Mouse (Mus musculus) cerebellum, adult 2 months (tissue): ENCODE results near the gene Spata32. TPM values are rescaled to one million over a fixed set of nuclear protein-coding genes. Genes with fewer than 3 reads are reported as not detected.
A peak's percentile ranks its signal among the peaks of the same experiment; 100 is the strongest.

Experiments
- DNase-seq, 2 experiments: peaks; one replicate each; pipeline ENCODE4 v3.0.0; 2021
- H3K27ac ChIP-seq: fragments of 200-500 bp; 2 replicates; pipeline ENCODE4 v1.5.1; 2012; ENCODE audit warnings: low read length, control low read depth, inconsistent platforms; ENCODE audit not compliant: insufficient read depth
- H3K27me3 ChIP-seq: fragments of 200-500 bp; 2 replicates; pipeline ENCODE4 v1.6.1; 2012; ENCODE audit warnings: inconsistent platforms, mild to moderate bottlenecking, low read length, moderate library complexity; ENCODE audit not compliant: control insufficient read depth, insufficient read depth
- H3K4me1 ChIP-seq: fragments of 200-500 bp; 2 replicates; pipeline ENCODE4 v1.6.1; 2011; ENCODE audit warnings: low read length; ENCODE audit not compliant: control insufficient read depth, insufficient read depth
- H3K4me3 ChIP-seq: fragments of 200-500 bp; replicated peaks from 2 replicates; pipeline ENCODE3; 2011; ENCODE audit warnings: mild to moderate bottlenecking, low read depth, low read length, control low read depth; ENCODE audit not compliant: insufficient read depth
- CTCF ChIP-seq: fragments of 200-500 bp; IDR thresholded peaks from 2 replicates; pipeline ENCODE4 v1.5.1; 2011; ENCODE audit warnings: low read depth, mild to moderate bottlenecking, control low read depth, low read length, moderate library complexity, borderline replicate concordance; ENCODE audit not compliant: insufficient read depth
- POLR2A ChIP-seq: fragments of 200-500 bp; IDR thresholded peaks from 2 replicates; pipeline ENCODE4 v1.6.1; 2011; ENCODE audit warnings: low read length, control low read depth, borderline replicate concordance; ENCODE audit not compliant: insufficient read depth
- WGBS: fragments of 180-500 bp; shearing (Covaris S2); methylation state at CpG from one replicate; pipeline ENCODE4 v1.1.7; 2018; 5-methylcytosine and 5-hydroxymethylcytosine counted together
- polyA plus RNA-seq: library from polyadenylated mRNA; depleted of rRNA; stranded (reverse); fragments of >200 nt; gene quantifications from 2 replicates; pipeline ENCODE4 v1.2.3, GENCODE M21; 2012

The Spata32 gene
- polyA plus RNA-seq, 1 experiment: 2.7 TPM

- Histone ChIP-seq H3K4me3 (no peak overlapping the region), H3K4me1 (peaks cover 25% of the 10 kb centered on the region), H3K27ac (no peak overlapping the region), H3K27me3 (no peaks in the 10 kb centered on the region)
- TF ChIP-seq CTCF (no peak), POLR2A (no peak)
- DNase-seq: no peak
- 93% methylated on average over 3 of the region's 3 CpGs for WGBS
These were observed 32.1 kb upstream of the Spata32 start for GRCm38 (mm10) chr11:103250324-103250723.

- H3K4me1 ChIP-seq: peaks cover 31% of the 10 kb centered on the region
- 68% methylated on average over 6 of the region's 6 CpGs for WGBS
- no peak overlapping the region for H3K4me3 ChIP-seq
- no peaks in the 10 kb centered on the region for H3K27me3 ChIP-seq
- TF ChIP-seq POLR2A: no peak
- no peak for DNase-seq
- no peak overlapping the region for H3K27ac ChIP-seq
These were observed 31.3 kb upstream of the Spata32 start for GRCm38 (mm10) chr11:103249509-103249908.

- no peak for TF ChIP-seq POLR2A
- no peak for TF ChIP-seq CTCF
- Histone ChIP-seq H3K4me1 (peaks cover 34% of the 10 kb centered on the region), H3K27me3 (no peaks in the 10 kb centered on the region), H3K4me3 (no peak overlapping the region), H3K27ac (no peak overlapping the region)
- WGBS: 92% methylated on average over 5 of the region's 5 CpGs
- DNase-seq: no peak
These were observed 30.6 kb upstream of the Spata32 start for GRCm38 (mm10) chr11:103248837-103249236.

- Histone ChIP-seq H3K4me3 (no peak overlapping the region), H3K27ac (no peak overlapping the region), H3K4me1 (peaks cover 34% of the 10 kb centered on the region), H3K27me3 (no peaks in the 10 kb centered on the region)
- no peak for TF ChIP-seq CTCF
- no peak for TF ChIP-seq POLR2A
- WGBS: 61% methylated on average over 11 of the region's 11 CpGs
- DNase-seq: peak; percentile 57
These were observed 29.4 kb upstream of the Spata32 start for GRCm38 (mm10) chr11:103247504-103248177.

- 22% methylated on average over 4 of the region's 4 CpGs for WGBS
- Histone ChIP-seq H3K4me3 (no peak overlapping the region), H3K27me3 (no peaks in the 10 kb centered on the region), H3K27ac (peak overlapping the region; percentile 36; the same call in 1 of the 2 replicates), H3K4me1 (peaks cover 34% of the 10 kb centered on the region)
- TF ChIP-seq POLR2A (no peak), CTCF (no peak)
- no peak for DNase-seq
These were observed 28.6 kb upstream of the Spata32 start for GRCm38 (mm10) chr11:103246731-103247290.

GRCm38 (mm10) chr11:103246081-103246730 is 28.0 kb upstream of the Spata32 start:
- no peaks in the 10 kb centered on the region for H3K27me3 ChIP-seq
- H3K27ac ChIP-seq: peak overlapping the region; percentile 36; the same call in 1 of the 2 replicates
- H3K4me3 ChIP-seq: no peak overlapping the region
- TF ChIP-seq CTCF (no peak), POLR2A (no peak)
- WGBS: 51% methylated on average over 10 of the region's 10 CpGs
- DNase-seq: peak; percentile 56 to 58
- H3K4me1 ChIP-seq: peaks cover 35% of the 10 kb centered on the region

- Histone ChIP-seq H3K4me1 (peaks cover 41% of the 10 kb centered on the region), H3K27ac (no peak overlapping the region), H3K27me3 (no peaks in the 10 kb centered on the region), H3K4me3 (no peak overlapping the region)
- WGBS: 13% methylated on average over 4 of the region's 4 CpGs
- DNase-seq: peak; percentile 59 to 68
- TF ChIP-seq POLR2A: no peak
- no peak for TF ChIP-seq CTCF
These were observed 26.6 kb upstream of the Spata32 start for GRCm38 (mm10) chr11:103244856-103245255.

GRCm38 (mm10) chr11:103240740-103241139 is 22.5 kb upstream of the Spata32 start:
- no peak for DNase-seq
- Histone ChIP-seq H3K4me1 (peaks cover 21% of the 10 kb centered on the region), H3K27ac (no peak overlapping the region), H3K4me3 (no peak overlapping the region), H3K27me3 (no peaks in the 10 kb centered on the region)
- TF ChIP-seq CTCF (no peak), POLR2A (no peak)
- WGBS: 22% methylated on average over 7 of the region's 7 CpGs
